Mouse (Mus musculus) ES-E14 (cell line): ENCODE data around the gene Rps6kl1.

ENCODE experiments used
- CHD2 ChIP-seq: IDR thresholded peaks from 2 replicates; pipeline ENCODE4 v1.6.1; 2014; ENCODE audit warnings: mild to moderate bottlenecking, low read depth, low read length, inconsistent platforms
- ZC3H11A ChIP-seq: IDR thresholded peaks from 2 replicates; pipeline ENCODE4 v1.6.1; 2012; ENCODE audit warnings: low read depth, mild to moderate bottlenecking, inconsistent platforms, low read length, borderline replicate concordance

DNA sequence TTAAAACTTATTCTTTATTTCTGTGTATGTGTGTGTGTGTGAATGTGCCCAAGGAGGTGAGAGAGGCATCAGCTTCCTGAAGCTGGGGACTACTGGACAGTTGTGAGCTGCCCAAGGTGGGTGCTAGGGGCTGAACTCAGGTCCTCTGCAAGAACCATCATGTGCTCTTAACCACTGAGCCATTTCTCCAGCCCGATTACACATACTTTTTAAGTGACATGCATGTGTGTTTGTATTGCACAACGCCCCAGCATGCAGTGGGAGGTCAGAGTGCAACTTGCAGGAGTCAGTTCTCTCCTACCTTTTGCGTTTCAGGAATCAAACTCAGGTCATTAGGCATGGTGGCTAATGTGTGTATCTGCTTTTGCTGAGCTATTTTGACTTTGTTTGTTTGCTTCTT, 1.9 kb upstream of the Rps6kl1 start:
- TF ChIP-seq ZC3H11A (no peak), CHD2 (no peak)
